Mouse (Mus musculus) heart, embryonic 11.5 days (tissue): ENCODE results near the gene Glis2. TPM values are rescaled to one million over a fixed set of nuclear protein-coding genes. Genes with fewer than 3 reads are reported as not detected.

Experiments
- ATAC-seq: fragments of 200-750 bp; cut with Nextera tagmentation; replicated peaks from 2 replicates; pipeline ENCODE4 v1.8.0; 2017; ENCODE audit warnings: moderate library complexity; ENCODE audit not compliant: insufficient number of reproducible peaks, low FRiP score, low TSS enrichment
- H3K27ac ChIP-seq: fragments of 300-500 bp; sonication (generic); 2 replicates; pipeline ENCODE4 v1.5.1; 2014; ENCODE audit warnings: mild to moderate bottlenecking, low read depth, low read length
- H3K27me3 ChIP-seq: fragments of 300-500 bp; sonication (generic); 2 replicates; pipeline ENCODE4 v1.6.1; 2014; ENCODE audit warnings: mild to moderate bottlenecking, low read length, mixed read lengths; ENCODE audit not compliant: control insufficient read depth, insufficient read depth
- H3K36me3 ChIP-seq: fragments of 300-500 bp; sonication (generic); 2 replicates; pipeline ENCODE4 v1.6.1; 2014; ENCODE audit warnings: mild to moderate bottlenecking, low read length, moderate library complexity, mixed read lengths; ENCODE audit not compliant: control insufficient read depth, insufficient read depth
- H3K4me1 ChIP-seq: fragments of 300-500 bp; sonication (generic); 2 replicates; pipeline ENCODE4 v1.6.1; 2014; ENCODE audit warnings: low read length; ENCODE audit not compliant: control insufficient read depth, insufficient read depth
- H3K4me2 ChIP-seq: fragments of 300-500 bp; sonication (generic); 2 replicates; pipeline ENCODE4 v1.6.1; 2014; ENCODE audit warnings: mild to moderate bottlenecking, moderate library complexity
- H3K4me3 ChIP-seq: fragments of 300-500 bp; sonication (generic); 2 replicates; pipeline ENCODE4 v1.5.1; 2014; ENCODE audit warnings: low read depth, low read length
- H3K9ac ChIP-seq: fragments of 300-500 bp; sonication (generic); 2 replicates; pipeline ENCODE4 v1.6.1; 2014; ENCODE audit warnings: mild to moderate bottlenecking, low read depth, low read length, moderate library complexity
- H3K9me3 ChIP-seq: fragments of 300-500 bp; sonication (generic); replicated peaks from 2 replicates; pipeline ENCODE4 v1.6.1; 2016; ENCODE audit warnings: low read length; ENCODE audit not compliant: control insufficient read depth
- WGBS: fragments of 180-500 bp; shearing (Covaris S2); extraction: QIAGEN DNeasy Blood & Tissue Kit; methylation state at CpG from one replicate; pipeline ENCODE4 v1.1.7; 2014; ENCODE audit not compliant: insufficient replicate concordance; 5-methylcytosine and 5-hydroxymethylcytosine counted together
- polyA plus RNA-seq: library from polyadenylated mRNA; unstranded; fragments of >200 nt; fragmentation: Nextera tagmentation; extraction: Ambion mirVana; gene quantifications from 2 replicates; pipeline ENCODE4 v1.2.1, GENCODE M21; 2014

The Glis2 gene
- polyA plus RNA-seq, 1 experiment from 2014 or later = 23.3 TPM

DNA sequence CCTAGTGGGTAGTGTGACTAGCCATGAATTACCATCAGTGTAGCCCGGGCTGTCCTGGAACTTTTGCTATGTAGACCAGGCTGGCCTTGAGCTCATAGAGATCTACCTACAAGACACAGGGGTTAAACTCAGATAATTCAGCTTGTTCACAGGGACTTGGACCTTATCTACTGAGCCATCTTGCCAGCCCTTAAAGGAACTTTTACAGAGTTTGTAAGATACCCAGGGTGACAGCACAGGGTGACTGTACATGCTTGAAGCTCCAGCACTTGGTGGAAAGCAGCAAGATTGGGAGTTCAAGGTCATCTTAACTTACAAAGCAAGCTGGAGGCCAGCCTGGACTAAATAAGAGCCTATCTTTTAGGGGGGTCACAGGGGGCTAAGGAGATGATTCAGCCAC, 39.0 kb upstream of the Glis2 start:
- Histone ChIP-seq H3K27ac (no peak overlapping the region), H3K4me2 (no peak overlapping the region), H3K4me1 (peaks cover 38% of the 10 kb centered on the region), H3K9ac (no peak overlapping the region), H3K27me3 (no peaks in the 10 kb centered on the region), H3K9me3 (no peaks in the 10 kb centered on the region), H3K4me3 (no peak overlapping the region), H3K36me3 (peaks cover 4% of the 10 kb centered on the region; the same call in 1 of the 2 replicates)
- no peak for ATAC-seq
- 94% methylated on average over 1 of the region's 1 CpGs for WGBS

DNA sequence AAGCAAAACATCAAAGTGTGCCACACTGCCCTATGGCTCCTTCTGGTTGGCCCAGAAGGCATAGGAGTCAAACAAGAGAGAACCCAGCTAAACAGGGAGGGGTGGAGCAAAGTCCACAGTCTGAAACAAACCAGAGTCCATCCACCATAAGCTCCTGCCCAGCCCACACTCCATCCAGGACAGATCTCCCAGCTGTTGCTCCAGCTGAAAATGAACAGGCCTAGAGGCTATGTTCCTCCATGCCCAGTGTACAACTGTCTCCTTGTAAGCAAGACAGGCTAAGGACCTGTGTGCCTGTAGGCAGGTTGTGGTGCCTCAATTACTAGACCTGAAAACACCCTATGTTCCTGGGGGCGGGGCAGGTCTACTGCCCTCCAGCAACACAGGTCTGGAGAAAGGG, 37.4 kb upstream of the Glis2 start:
- peak overlapping the region; percentile 65; the same call in 1 of the 2 replicates for H3K4me3 ChIP-seq

DNA sequence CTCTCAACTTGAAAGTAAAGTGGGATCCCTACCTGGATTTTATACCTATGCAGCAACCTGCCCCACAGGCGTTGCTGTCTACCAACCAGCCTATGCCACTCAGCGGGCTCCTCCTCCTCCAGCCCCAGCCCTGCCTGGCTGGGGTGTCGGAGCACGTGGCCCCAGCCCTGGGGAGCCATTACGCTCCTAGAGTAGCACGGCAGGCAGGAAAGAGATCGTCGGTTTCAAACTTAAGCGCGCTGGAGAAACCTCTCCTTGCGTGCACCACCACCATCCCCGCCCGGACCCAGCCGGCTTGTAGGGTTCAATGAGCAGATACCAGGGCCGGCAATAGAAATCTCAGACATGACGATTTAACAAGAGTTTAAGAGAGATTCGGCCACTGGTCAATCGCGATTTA, 36.6 kb upstream of the Glis2 start:
- under 1% methylated on average over 19 of the region's 19 CpGs for WGBS
- Histone ChIP-seq H3K4me2 (peak overlapping the region; percentile 96), H3K9ac (peak overlapping the region; percentile 90), H3K4me3 (peak overlapping the region; percentile 65), H3K9me3 (no peaks in the 10 kb centered on the region), H3K36me3 (no peaks in the 10 kb centered on the region), H3K27me3 (no peaks in the 10 kb centered on the region), H3K27ac (peak overlapping the region; percentile 91), H3K4me1 (peaks cover 21% of the 10 kb centered on the region)
- ATAC-seq = peak; percentile 71

More for the DNA sequence above, 37.4 kb upstream of the Glis2 start:
- Histone ChIP-seq H3K9me3 (no peaks in the 10 kb centered on the region), H3K4me2 (peak overlapping the region; percentile 96), H3K4me1 (peaks cover 30% of the 10 kb centered on the region), H3K36me3 (no peaks in the 10 kb centered on the region), H3K9ac (peak overlapping the region; percentile 90; the same call in 1 of the 2 replicates), H3K27ac (no peak overlapping the region), H3K27me3 (no peaks in the 10 kb centered on the region)
- no peak for ATAC-seq
- 72% methylated on average over 1 of the region's 1 CpGs for whole genome bisulfite sequencing

DNA sequence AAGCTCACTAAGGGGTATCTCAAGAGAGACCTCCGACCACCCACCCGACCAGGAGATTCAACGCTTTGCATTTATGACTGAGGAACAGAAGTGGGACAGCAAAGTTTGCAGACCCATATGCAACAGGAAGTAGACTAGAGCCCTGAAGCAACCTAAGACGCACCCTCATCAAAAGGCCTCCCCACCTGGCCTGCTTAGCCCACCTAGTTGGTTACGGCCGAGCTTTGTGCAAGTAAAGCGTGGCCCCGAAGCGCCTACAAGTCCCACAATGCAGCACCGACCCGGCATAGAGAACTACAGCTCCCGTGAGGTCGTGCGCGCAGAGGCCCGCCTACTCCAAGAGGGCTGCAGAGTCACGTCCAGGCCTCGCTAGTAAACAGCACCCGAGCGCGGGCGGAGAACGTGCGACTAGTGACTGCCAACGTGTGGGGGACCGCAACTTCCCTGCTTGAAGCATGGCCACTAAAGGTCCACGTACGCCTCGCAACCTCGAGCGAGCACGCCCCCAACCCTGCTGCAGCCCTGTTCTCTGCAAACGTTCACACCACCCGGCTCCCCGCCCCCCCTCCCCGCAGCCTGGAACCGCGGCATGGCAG, 36.0 kb upstream of the Glis2 start:
- no peaks in the 10 kb centered on the region for H3K9me3 ChIP-seq
- under 1% methylated on average over 35 of the region's 38 CpGs for WGBS
- peak overlapping the region; percentile 96 for H3K4me2 ChIP-seq
- H3K4me1 ChIP-seq = peaks cover 16% of the 10 kb centered on the region
- peak; percentile 90 for ATAC-seq
- H3K9ac ChIP-seq = peak overlapping the region; percentile 90
- H3K36me3 ChIP-seq = no peaks in the 10 kb centered on the region
- H3K27ac ChIP-seq = peak overlapping the region; percentile 91
- no peaks in the 10 kb centered on the region for H3K27me3 ChIP-seq
- peak overlapping the region; percentile 65 for H3K4me3 ChIP-seq

DNA sequence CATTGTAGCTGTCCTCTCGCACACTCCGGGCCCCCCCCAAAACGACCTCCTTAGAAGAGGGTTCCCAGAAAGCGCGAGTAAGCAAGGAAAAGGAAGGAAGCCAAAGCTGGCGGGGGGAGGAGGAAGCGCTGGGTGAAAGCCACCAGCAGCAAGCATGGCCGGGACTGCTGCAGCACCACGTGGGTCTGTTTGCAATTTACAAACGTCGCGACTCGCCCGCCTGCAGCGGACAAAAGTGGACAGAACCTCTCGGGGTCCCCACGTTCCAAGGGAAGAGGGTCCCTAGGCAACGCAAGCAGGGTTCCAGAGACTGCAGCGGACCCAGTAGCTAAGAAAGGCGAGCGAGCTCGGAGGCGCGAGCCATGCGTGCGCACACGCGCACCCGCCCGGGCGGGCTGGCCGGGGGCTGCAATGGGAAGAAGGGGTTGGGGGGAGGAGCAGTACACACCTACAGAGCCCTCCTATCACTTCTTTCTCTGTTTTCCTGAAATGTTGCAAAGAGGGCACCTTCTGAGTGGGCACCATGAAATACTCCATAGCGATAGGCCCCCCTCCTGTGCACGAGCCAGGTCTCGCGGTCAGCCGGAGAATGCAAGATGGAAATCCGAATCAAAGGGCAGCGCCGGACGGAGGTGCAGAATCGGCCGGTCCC, 35.4 kb upstream of the Glis2 start:
- peak; percentile 24; the same call in 1 of the 2 replicates for ATAC-seq
- peak overlapping the region; percentile 96 for H3K4me2 ChIP-seq
- peak overlapping the region; percentile 65 for H3K4me3 ChIP-seq
- no peaks in the 10 kb centered on the region for H3K9me3 ChIP-seq
- peak overlapping the region; percentile 91 for H3K27ac ChIP-seq
- H3K9ac ChIP-seq = peak overlapping the region; percentile 90
- H3K4me1 ChIP-seq = peaks cover 13% of the 10 kb centered on the region
- no peaks in the 10 kb centered on the region for H3K36me3 ChIP-seq
- WGBS = 0% methylated on average over 43 of the region's 43 CpGs
- H3K27me3 ChIP-seq = no peaks in the 10 kb centered on the region

DNA sequence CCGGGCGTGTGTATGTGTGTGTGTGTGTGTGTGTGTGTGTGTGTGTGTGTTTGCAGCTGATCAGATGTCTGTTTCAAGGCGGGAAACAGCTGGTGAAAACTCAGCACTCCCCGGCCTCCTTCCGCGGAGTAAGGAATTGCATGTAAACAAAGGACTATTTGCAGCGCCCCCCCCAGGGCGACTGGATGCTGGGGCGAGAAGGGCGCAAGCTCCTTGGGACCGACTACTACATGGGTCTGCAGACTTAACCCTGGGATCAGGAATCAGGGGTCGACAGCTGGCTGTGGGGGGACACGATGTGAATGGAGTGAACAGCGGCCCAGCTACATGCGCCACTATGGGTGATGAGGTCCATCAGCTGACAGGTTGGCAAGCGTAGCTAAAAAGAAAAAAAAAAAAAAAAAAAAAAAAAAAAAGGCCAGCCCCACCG, 34.8 kb upstream of the Glis2 start, which contains the start of gene Tfap4:
TSS of gene Tfap4 (minus strand) at position 140 of the 430 bp plus-strand sequence.
- H3K4me1 ChIP-seq = peaks cover 13% of the 10 kb centered on the region
- peak within 1 kb of the TSS; percentile 91 for H3K27ac ChIP-seq
- 0% methylated on average over 17 of the region's 17 CpGs for WGBS
- peak; percentile 20; the same call in 1 of the 2 replicates for ATAC-seq
- no peaks in the 10 kb centered on the region for H3K9me3 ChIP-seq
- H3K4me2 ChIP-seq = peak within 1 kb of the TSS; percentile 96
- H3K36me3 ChIP-seq = no peaks in the 10 kb centered on the region
- H3K4me3 ChIP-seq = peak within 1 kb of the TSS; percentile 65
- H3K27me3 ChIP-seq = no peaks in the 10 kb centered on the region
- peak within 1 kb of the TSS; percentile 90 for H3K9ac ChIP-seq

DNA sequence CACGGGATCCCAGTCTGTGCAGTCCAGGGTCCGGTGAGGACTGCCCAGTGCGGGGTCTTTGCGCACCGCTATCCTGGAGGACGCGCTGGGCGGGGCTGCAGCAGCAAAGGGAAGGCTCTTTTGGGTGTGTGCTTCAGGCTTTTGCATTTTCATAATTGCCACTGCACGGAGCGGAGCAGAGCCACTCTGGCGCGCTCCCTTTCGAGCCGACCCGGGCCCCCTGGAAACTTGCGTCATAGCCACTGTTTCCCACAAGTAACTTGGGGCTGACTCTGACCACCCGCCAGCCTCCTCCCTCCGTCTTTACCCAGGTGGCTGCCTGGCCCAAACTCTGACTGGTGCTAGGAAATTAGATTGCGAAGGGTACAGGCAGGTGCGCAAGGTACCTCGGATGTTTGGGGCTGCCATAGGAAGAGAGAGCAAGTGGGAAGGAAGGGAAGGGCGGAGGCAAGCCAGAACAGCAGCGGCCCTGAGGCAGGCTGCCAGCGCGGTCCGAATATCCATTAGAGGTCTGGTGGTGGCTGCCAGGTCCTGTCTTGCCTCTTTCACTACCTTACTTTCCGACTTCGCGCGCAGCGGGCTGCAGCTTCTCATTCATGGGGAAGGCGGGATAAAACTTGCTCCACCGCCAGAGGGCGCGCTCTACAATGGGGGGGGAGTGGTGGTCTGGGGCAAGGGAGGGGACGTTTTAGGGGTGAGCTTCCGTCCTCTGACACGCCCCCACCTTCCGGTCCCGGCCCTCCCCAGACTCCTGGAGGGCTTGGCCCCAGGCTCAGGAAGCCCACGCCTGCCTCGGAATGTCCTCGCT, 34.2 kb upstream of the Glis2 start:
- H3K36me3 ChIP-seq = no peaks in the 10 kb centered on the region
- H3K27me3 ChIP-seq = no peaks in the 10 kb centered on the region
- H3K4me3 ChIP-seq = peak overlapping the region; percentile 65
- WGBS = under 1% methylated on average over 43 of the region's 43 CpGs
- H3K27ac ChIP-seq = peak overlapping the region; percentile 91
- peak; percentile 41 for ATAC-seq
- H3K4me2 ChIP-seq = peak overlapping the region; percentile 96
- H3K4me1 ChIP-seq = peaks cover 13% of the 10 kb centered on the region
- H3K9me3 ChIP-seq = no peaks in the 10 kb centered on the region
- peak overlapping the region; percentile 90 for H3K9ac ChIP-seq

DNA sequence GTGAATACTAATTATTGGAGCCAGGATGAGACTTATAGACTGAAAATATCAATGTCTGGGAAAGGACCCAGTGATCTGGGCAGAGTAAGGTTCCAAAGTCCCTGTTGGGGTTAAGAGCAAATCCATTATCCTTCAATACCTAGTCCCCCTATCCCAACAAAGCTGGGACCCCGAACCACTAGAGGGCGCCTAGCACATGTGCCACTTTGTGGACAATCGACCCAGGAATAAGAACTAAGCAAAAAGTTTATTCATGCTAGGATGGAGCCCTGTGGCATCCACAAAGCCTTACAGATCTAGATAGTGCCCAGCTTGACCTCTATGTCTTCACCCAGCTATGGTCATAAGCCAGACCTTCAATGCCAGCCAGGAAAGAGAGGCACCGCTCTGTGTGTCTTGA, 26.6 kb upstream of the Glis2 start:
- no peaks in the 10 kb centered on the region for H3K27me3 ChIP-seq
- no peak overlapping the region for H3K4me3 ChIP-seq
- no peaks in the 10 kb centered on the region for H3K9me3 ChIP-seq
- no peak overlapping the region for H3K27ac ChIP-seq
- no peak for ATAC-seq
- no peak overlapping the region for H3K4me2 ChIP-seq
- H3K4me1 ChIP-seq = peaks cover 9% of the 10 kb centered on the region
- H3K36me3 ChIP-seq = no peaks in the 10 kb centered on the region
- no peak overlapping the region for H3K9ac ChIP-seq
- WGBS = 18% methylated on average over 4 of the region's 4 CpGs
